Mouse (Mus musculus): ENCODE results near the gene Cp.

GRCm38 (mm10) chr3:20010464-20010863 is 53.6 kb downstream of the Cp start:
- TF ChIP-seq GATA1 (IDR thresholded peaks at IDR 0.05; ENCODE audit: borderline replicate concordance, low read length) (no peak), FLI1 (IDR thresholded peaks at IDR 0.05; ENCODE audit: low read length) (no peak)
